Mouse (Mus musculus) adrenal gland, postnatal 10 days (tissue): ENCODE results near the gene Eml1. TPM values are rescaled to one million over a fixed set of nuclear protein-coding genes. Genes with fewer than 3 reads are reported as not detected.
"Not testable (repeated sequence)": the region's sequence is repeated elsewhere in the genome, so short reads cannot be mapped to it uniquely, and the experiment has no call there.

ENCODE experiments used
- DNase-seq: peaks from one replicate; pipeline ENCODE4 v3.0.0; 2021; ENCODE audit warnings: mixed read lengths
- total RNA-seq, 2 experiments: library from RNA; stranded (reverse); gene quantifications; 2 replicates each; pipeline ENCODE4 v1.2.3; 2021

The Eml1 gene
- total RNA-seq, 2 experiments from 2014 or later: 32.8 to 36.7 TPM

GRCm38 (mm10) chr12:108478714-108479113, 108.0 kb downstream of the Eml1 start:
- DNase-seq: no peak

GRCm38 (mm10) chr12:108480704-108481365, 110.1 kb downstream of the Eml1 start:
- DNase-seq: no peak

GRCm38 (mm10) chr12:108489076-108489475, 118.3 kb downstream of the Eml1 start:
- DNase-seq: no peak

- DNase-seq: no peak
Observed at GRCm38 (mm10) chr12:108489741-108490140, 119.0 kb downstream of the Eml1 start.

GRCm38 (mm10) chr12:108490336-108490735, 119.6 kb downstream of the Eml1 start:
- DNase-seq: no peak

GRCm38 (mm10) chr12:108490954-108491353, 120.2 kb downstream of the Eml1 start:
- DNase-seq: no peak

- peak; percentile 57 for DNase-seq
Observed at GRCm38 (mm10) chr12:108494011-108494541, 123.3 kb downstream of the Eml1 start.

GRCm38 (mm10) chr12:108495455-108496235, 124.9 kb downstream of the Eml1 start:
- DNase-seq: no peak

GRCm38 (mm10) chr12:108503064-108503463, 132.3 kb downstream of the Eml1 start:
- no peak for DNase-seq

- peak; percentile 21 for DNase-seq
Observed at GRCm38 (mm10) chr12:108503582-108503981, 132.8 kb downstream of the Eml1 start.

- no peak for DNase-seq
Observed at GRCm38 (mm10) chr12:108505846-108506245, 135.1 kb downstream of the Eml1 start.

- not testable (repeated sequence) for DNase-seq
Observed at GRCm38 (mm10) chr12:108507046-108507445, 136.3 kb downstream of the Eml1 start.

GRCm38 (mm10) chr12:108510571-108510970, 139.8 kb downstream of the Eml1 start:
- no peak for DNase-seq

- peak; percentile 26 for DNase-seq
Observed at GRCm38 (mm10) chr12:108511009-108511408, 140.3 kb downstream of the Eml1 start.

- no peak for DNase-seq
Observed at GRCm38 (mm10) chr12:108515464-108515863, 144.7 kb downstream of the Eml1 start.

GRCm38 (mm10) chr12:108519374-108519773, 148.6 kb downstream of the Eml1 start:
- no peak for DNase-seq

- DNase-seq: peak; percentile 56
Observed at GRCm38 (mm10) chr12:108529214-108529613, 158.5 kb downstream of the Eml1 start.

GRCm38 (mm10) chr12:108534484-108534883, 163.7 kb downstream of the Eml1 start:
- no peak for DNase-seq

GRCm38 (mm10) chr12:108536461-108536860, 165.7 kb downstream of the Eml1 start:
- DNase-seq: no peak

GRCm38 (mm10) chr12:108541088-108541487, 170.3 kb downstream of the Eml1 start:
- peak; percentile 60 for DNase-seq

GRCm38 (mm10) chr12:108546508-108547153, 175.9 kb downstream of the Eml1 start:
- DNase-seq: peak; percentile 51

- peak; percentile 13 for DNase-seq
Observed at GRCm38 (mm10) chr12:108547251-108547875, 176.6 kb downstream of the Eml1 start.
